Mouse (Mus musculus) cerebral cortex, adult 2 months (tissue): ENCODE measurements around the gene Grk5.

ENCODE experiments used
- WGBS: fragments of 180-500 bp; shearing (Covaris S2); methylation state at CpG from one replicate; pipeline ENCODE4 v1.1.7; 2018; 5-methylcytosine and 5-hydroxymethylcytosine counted together

Grk5 gene

DNA sequence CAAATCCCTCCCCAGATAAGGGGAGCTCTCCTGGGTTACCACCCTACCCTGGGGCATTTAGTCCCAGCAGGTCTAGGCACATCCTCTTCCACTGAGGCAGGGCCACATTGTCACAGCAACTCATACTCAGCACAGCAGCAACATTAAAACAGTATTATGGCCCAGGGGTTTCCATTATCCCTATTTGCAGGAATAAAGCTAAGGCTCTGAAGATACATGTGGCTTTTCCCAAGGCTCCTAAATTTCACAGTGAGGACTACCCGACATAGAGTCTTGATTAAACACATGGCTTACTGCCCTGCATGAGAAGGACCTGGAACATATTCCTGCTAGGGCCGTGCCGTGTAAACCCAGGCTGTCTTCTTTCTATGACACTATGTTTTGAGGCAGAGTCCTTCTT, 199.5 kb downstream of the Grk5 start:
- WGBS, result 93% methylated on average over 3 of the region's 3 CpGs

DNA sequence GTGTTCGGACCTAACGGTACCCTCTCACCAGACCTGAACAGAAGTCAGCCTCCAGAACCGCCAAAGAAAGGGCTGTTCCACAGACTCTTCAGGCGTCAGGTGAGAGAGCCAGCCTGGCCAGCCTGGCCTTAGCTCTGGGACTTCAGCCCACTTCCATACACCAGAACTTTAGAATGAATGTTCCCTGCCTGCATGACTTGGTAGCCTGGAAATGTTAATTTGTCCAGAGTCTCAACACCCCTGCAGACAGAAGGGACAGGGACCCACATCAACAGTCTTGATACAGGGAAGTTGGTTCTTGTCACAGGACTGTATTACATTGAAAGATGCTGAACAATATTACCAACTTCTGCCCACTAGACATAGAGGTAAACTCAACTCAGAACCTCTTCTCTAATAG, 201.0 kb downstream of the Grk5 start:
- WGBS, result 95% methylated on average over 4 of the region's 4 CpGs

- WGBS, result 84% methylated on average over 2 of the region's 2 CpGs
These were observed 207.2 kb downstream of the Grk5 start for GRCm38 (mm10) chr19:61096776-61097175.

DNA sequence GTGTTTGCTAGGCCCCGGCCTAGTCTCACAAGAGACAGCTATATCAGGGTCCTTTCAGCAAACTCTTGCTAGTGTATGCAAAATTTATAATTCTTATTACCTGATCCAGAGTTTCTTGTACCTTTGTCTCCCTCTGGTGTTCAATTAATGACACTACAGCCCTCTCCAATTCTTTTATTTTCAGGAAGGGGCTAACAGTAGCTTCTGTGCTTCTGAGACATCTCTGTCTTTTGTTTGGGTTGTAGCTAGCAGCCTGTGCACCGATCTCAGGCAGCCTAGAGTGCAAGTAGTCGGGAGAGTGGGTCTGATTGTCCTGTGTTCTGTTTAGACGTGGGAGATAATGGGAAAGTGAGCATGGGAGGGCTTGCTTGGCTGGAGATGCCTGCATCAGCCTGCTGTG, 208.2 kb downstream of the Grk5 start:
- 18% methylated on average over 4 of the region's 4 CpGs for WGBS

- 65% methylated on average over 2 of the region's 2 CpGs for WGBS
These were observed 220.6 kb downstream of the Grk5 start for GRCm38 (mm10) chr19:61110184-61110583.

DNA sequence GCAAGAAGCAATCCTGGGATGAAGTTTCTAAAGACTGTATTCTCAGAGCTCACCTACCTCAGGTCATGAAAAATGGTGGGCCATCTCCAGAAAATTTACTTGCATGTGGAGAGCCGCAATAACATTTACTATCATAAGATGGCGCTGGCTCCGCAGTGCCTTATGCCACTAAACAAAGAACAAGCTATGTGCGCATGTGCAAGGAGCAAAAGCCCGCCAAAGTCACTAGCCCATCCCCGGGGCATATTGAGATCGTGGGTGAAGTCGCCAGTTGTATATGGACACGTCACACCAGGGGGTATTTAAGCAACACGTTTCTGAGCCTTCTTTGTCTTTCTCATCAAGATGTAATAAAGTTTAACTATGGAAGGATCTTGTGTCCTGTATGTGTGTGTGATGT, 241.5 kb downstream of the Grk5 start:
- WGBS, result 94% methylated on average over 10 of the region's 10 CpGs

DNA sequence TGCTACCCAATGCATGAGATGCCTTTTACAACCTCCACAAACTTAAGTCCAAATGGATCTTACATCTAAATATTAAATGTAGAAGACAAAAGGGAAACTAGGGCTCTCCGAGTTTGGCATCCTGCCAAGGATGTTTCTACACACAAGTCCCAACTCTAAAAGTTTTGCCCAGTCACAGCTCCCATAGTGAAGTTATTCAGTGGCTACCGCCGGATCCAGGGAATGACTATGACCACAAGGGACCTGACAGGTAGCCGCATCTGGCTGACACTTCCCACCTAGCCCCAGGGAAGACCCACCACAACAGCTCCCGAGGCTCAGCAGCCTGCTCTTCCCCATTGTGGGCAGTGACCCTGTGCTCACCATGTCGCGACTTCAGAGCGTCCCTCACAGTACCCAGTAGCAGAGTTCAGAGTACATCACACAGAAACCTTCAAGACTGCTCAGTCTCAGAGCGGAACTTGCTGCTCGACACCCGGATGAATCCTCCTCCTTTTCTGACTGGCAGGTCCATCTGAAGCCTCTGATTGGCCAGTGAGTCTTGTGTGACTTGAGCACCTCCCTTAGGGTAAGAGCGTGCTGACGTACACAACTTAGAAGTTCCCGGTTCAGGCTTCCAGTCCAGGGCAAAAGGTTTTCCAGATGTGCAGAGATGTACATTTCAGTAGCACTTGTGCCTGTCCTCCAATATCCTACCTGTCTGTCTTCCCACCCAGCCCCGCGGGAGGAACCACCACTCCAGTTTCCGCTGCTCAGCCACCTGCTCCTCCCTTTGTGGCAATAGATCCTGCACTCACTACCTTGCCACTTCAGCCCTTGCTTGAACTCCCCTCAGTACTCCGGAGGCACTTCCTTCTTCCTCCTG, 251.0 kb downstream of the Grk5 start, which contains the start of gene Zfp950:
TSS of gene Zfp950 (minus strand) at position 499 of the 865 bp plus-strand sequence.
- WGBS, result under 1% methylated on average over 18 of the region's 18 CpGs

- WGBS, result 25% methylated on average over 4 of the region's 4 CpGs
These were observed 251.8 kb downstream of the Grk5 start for GRCm38 (mm10) chr19:61141299-61141698.
